Mouse (Mus musculus): ENCODE measurements around the gene Kif14. TPM values are rescaled to one million over a fixed set of nuclear protein-coding genes. Genes with fewer than 3 reads are reported as not detected.

The Kif14 gene
- polyA plus RNA-seq, 1 experiment from 2014 or later: 6.4 TPM

DNA sequence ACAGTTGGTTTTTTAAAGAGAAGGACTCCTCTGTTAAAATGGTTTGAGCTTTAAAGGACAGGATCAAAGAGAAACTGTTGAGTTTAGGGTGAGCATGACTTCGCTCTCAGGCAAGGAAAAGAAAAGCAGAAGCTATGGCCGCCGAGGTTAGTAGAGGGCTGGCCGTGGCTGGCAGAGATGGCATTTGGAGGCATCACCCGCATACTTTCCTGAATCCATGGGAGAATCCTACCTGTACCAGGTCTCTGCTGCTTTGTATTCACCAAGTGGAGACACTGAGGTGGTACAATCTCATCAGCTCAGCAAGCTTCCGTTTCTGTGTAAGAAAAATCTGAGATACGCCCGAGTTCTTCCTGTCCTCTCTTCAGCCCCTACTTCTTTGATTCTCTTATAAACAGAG, 114.1 kb downstream of the Kif14 start:
- no peak overlapping the region for H3K27ac ChIP-seq
- H3K4me2 ChIP-seq (replicated peaks): no peak overlapping the region
- no peaks in the 10 kb centered on the region for H3K9me3 ChIP-seq (replicated peaks)
- H3K27me3 ChIP-seq: no peaks in the 10 kb centered on the region
- no peaks in the 10 kb centered on the region for H3K36me3 ChIP-seq
- 91% methylated on average over 8 of the region's 8 CpGs for WGBS
- no peak for ATAC-seq (ENCODE audit: low FRiP score)
- no peak overlapping the region for H3K9ac ChIP-seq
- H3K4me1 ChIP-seq: peaks cover 8% of the 10 kb centered on the region
- H3K4me3 ChIP-seq: no peak overlapping the region

Other genes with a start within 250 kb of the Kif14 start
- 13.2 and 13.8 TPM in 2 replicates for gene Inava, start 232.1 kb upstream of the Kif14 start, polyA plus RNA-seq (2016; fragmentation: Nextera tagmentation; extraction: Ambion mirVana)
- gene Gpr25, start 205.5 kb upstream of the Kif14 start, polyA plus RNA-seq (2016; fragmentation: Nextera tagmentation; extraction: Ambion mirVana): not detected in 2 replicates
- gene Camsap2, start 120.2 kb upstream of the Kif14 start, polyA plus RNA-seq (2016; fragmentation: Nextera tagmentation; extraction: Ambion mirVana): 38.2 and 39.7 TPM in 2 replicates
- gene Ddx59, start 51.1 kb upstream of the Kif14 start, polyA plus RNA-seq (2016; fragmentation: Nextera tagmentation; extraction: Ambion mirVana): 17.5 and 18.2 TPM in 2 replicates
- 33.6 and 37.0 TPM in 2 replicates for gene Zfp281, start 158.6 kb downstream of the Kif14 start, polyA plus RNA-seq (2016; fragmentation: Nextera tagmentation; extraction: Ambion mirVana)

Measured in hindbrain, embryonic 12.5 days (tissue).